Mouse (Mus musculus) limb, embryonic 11.5 days (tissue): Measurements from ENCODE around the gene Gpr39. TPM values are rescaled to one million over a fixed set of nuclear protein-coding genes. Genes with fewer than 3 reads are reported as not detected.

ENCODE experiments used
- ATAC-seq: fragments of 200-750 bp; cut with Nextera tagmentation; 2 replicates; pipeline ENCODE4 v1.8.0; 2017; ENCODE audit warnings: low read depth; ENCODE audit not compliant: insufficient number of reproducible peaks, low FRiP score, low TSS enrichment
- DNase-seq: peaks from one replicate; pipeline ENCODE4 v3.0.0-alpha.2; 2015; ENCODE audit warnings: low spot score
- H3K27ac ChIP-seq: fragments of 300-500 bp; sonication (generic); replicated peaks from 2 replicates; pipeline ENCODE4 v1.5.1; 2014; ENCODE audit warnings: low read depth, mild to moderate bottlenecking, low read length
- H3K27me3 ChIP-seq: fragments of 300-500 bp; sonication (generic); 2 replicates; pipeline ENCODE4 v1.6.1; 2014; ENCODE audit warnings: mild to moderate bottlenecking, low read length, mixed read lengths; ENCODE audit not compliant: control insufficient read depth, insufficient read depth
- H3K36me3 ChIP-seq: fragments of 300-500 bp; sonication (generic); 2 replicates; pipeline ENCODE4 v1.6.1; 2014; ENCODE audit warnings: mild to moderate bottlenecking, low read length, moderate library complexity, mixed read lengths; ENCODE audit not compliant: control insufficient read depth, insufficient read depth
- H3K4me1 ChIP-seq: fragments of 300-500 bp; sonication (generic); 2 replicates; pipeline ENCODE4 v1.6.1; 2014; ENCODE audit warnings: low read length, mixed read lengths; ENCODE audit not compliant: control insufficient read depth, insufficient read depth
- H3K4me2 ChIP-seq: fragments of 300-500 bp; sonication (generic); 2 replicates; pipeline ENCODE4 v1.6.1; 2014; ENCODE audit warnings: low read depth, mild to moderate bottlenecking, moderate library complexity; ENCODE audit not compliant: severe bottlenecking
- H3K4me3 ChIP-seq: fragments of 300-500 bp; sonication (generic); 2 replicates; pipeline ENCODE4 v1.5.1; 2014; ENCODE audit warnings: low read depth, low read length
- H3K9ac ChIP-seq: fragments of 300-500 bp; sonication (generic); 2 replicates; pipeline ENCODE4 v1.6.1; 2014; ENCODE audit warnings: mild to moderate bottlenecking, low read length
- H3K9me3 ChIP-seq: fragments of 300-500 bp; sonication (generic); 2 replicates; pipeline ENCODE4 v1.6.1; 2016; ENCODE audit warnings: low read length; ENCODE audit not compliant: control insufficient read depth
- WGBS: fragments of 180-500 bp; shearing (Covaris S2); extraction: QIAGEN DNeasy Blood & Tissue Kit; methylation state at CpG from one replicate; pipeline ENCODE4 v1.1.7; 2014; 5-methylcytosine and 5-hydroxymethylcytosine counted together
- polyA plus RNA-seq: library from polyadenylated mRNA; unstranded; fragments of >200 nt; fragmentation: Nextera tagmentation; extraction: Ambion mirVana; gene quantifications from 2 replicates; pipeline ENCODE4 v1.2.1, GENCODE M21; 2014

Gpr39 gene
- polyA plus RNA-seq, 1 experiment from 2014 or later: 0.17 TPM

- no peak overlapping the region for H3K4me3 ChIP-seq
- ATAC-seq: no peak
- 90% methylated on average over 3 of the region's 3 CpGs for WGBS
- H3K9ac ChIP-seq: no peak overlapping the region
- H3K4me1 ChIP-seq: no peaks in the 10 kb centered on the region
- no peaks in the 10 kb centered on the region for H3K9me3 ChIP-seq
- no peak overlapping the region for H3K4me2 ChIP-seq
- no peak overlapping the region for H3K27ac ChIP-seq
- no peaks in the 10 kb centered on the region for H3K36me3 ChIP-seq
- no peaks in the 10 kb centered on the region for H3K27me3 ChIP-seq
- no peak for DNase-seq
Measured at GRCm38 (mm10) chr1:125920696-125921095, 243.9 kb downstream of the Gpr39 start.

DNA sequence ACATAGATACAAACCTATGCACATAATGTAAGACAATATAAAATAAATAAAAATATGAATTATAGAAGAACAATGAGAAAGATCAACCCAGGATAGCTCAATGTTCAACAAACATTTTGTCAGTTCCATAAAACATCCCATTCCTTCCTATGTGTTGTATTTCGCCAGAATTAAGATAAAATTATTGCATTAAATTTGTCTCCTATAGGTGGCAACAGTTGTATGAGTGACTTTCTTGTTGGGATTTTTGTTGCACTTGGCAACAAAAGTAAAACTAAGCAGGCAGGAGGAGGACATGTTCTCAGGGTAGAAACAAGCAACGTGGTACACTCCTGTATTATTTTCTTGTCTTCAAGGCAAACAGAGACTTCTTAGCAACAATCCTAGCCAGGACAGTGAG, 246.3 kb downstream of the Gpr39 start:
- H3K4me2 ChIP-seq: no peak overlapping the region
- no peaks in the 10 kb centered on the region for H3K9me3 ChIP-seq
- no peak overlapping the region for H3K9ac ChIP-seq
- 77% methylated on average over 2 of the region's 2 CpGs for WGBS
- no peaks in the 10 kb centered on the region for H3K27me3 ChIP-seq
- H3K4me3 ChIP-seq: no peak overlapping the region
- H3K27ac ChIP-seq: no peak overlapping the region
- ATAC-seq (no peak), DNase-seq (no peak)
- no peaks in the 10 kb centered on the region for H3K4me1 ChIP-seq
- no peaks in the 10 kb centered on the region for H3K36me3 ChIP-seq

Other genes with a start within 250 kb of the Gpr39 start
- 234 and 245 TPM in 2 replicates for gene Actr3, start 241.3 kb upstream of the Gpr39 start, polyA plus RNA-seq
- gene Slc35f5, start 116.4 kb upstream of the Gpr39 start, polyA plus RNA-seq: 23.9 and 29.4 TPM in 2 replicates
- 0.89 and 1.4 TPM in 2 replicates for gene Lypd1, start 236.1 kb downstream of the Gpr39 start, polyA plus RNA-seq